Mouse (Mus musculus): ENCODE measurements around the gene Wwox. TPM values are rescaled to one million over a fixed set of nuclear protein-coding genes. Genes with fewer than 3 reads are reported as not detected.

Wwox gene
- polyA plus RNA-seq, 1 experiment from 2014 or later, result 12.9 TPM

- WGBS, result 92% methylated on average over 12 of the region's 12 CpGs
- Histone ChIP-seq H3K4me3 (replicated peaks; ENCODE audit: low read length) (no peak overlapping the region), H3K9me3 (replicated peaks; ENCODE audit: control insufficient read depth, low read length) (no peaks in the 10 kb centered on the region), H3K4me2 (ENCODE audit: low read depth, low read length) (no peak overlapping the region), H3K9ac (ENCODE audit: low read length) (no peak overlapping the region), H3K27ac (ENCODE audit: low read length) (no peak overlapping the region), H3K36me3 (ENCODE audit: control insufficient read depth, insufficient read depth, low read length) (no peaks in the 10 kb centered on the region), H3K4me1 (ENCODE audit: control insufficient read depth, insufficient read depth, low read length) (peaks cover 4% of the 10 kb centered on the region; the same call in 1 of the 2 replicates), H3K27me3 (ENCODE audit: control insufficient read depth, insufficient read depth, low read length) (no peaks in the 10 kb centered on the region)
- ATAC-seq (ENCODE audit: insufficient read depth, low FRiP score), result no peak
Measured at GRCm38 (mm10) chr8:115071231-115071630, 631.8 kb downstream of the Wwox start.

- no peak for ATAC-seq (ENCODE audit: insufficient read depth, low FRiP score)
- Histone ChIP-seq H3K9ac (ENCODE audit: low read length) (no peak overlapping the region), H3K4me2 (ENCODE audit: low read depth, low read length) (no peak overlapping the region), H3K4me3 (replicated peaks; ENCODE audit: low read length) (no peak overlapping the region), H3K4me1 (ENCODE audit: control insufficient read depth, insufficient read depth, low read length) (no peaks in the 10 kb centered on the region), H3K9me3 (replicated peaks; ENCODE audit: control insufficient read depth, low read length) (no peaks in the 10 kb centered on the region), H3K36me3 (ENCODE audit: control insufficient read depth, insufficient read depth, low read length) (no peaks in the 10 kb centered on the region), H3K27ac (ENCODE audit: low read length) (no peak overlapping the region), H3K27me3 (ENCODE audit: control insufficient read depth, insufficient read depth, low read length) (no peaks in the 10 kb centered on the region)
- WGBS, result 65% methylated on average over 7 of the region's 7 CpGs
Measured at GRCm38 (mm10) chr8:115078296-115078695, 638.8 kb downstream of the Wwox start.

- no peak overlapping the region for H3K9ac ChIP-seq (ENCODE audit: low read length)
Measured at GRCm38 (mm10) chr8:115081302-115082207, 642.1 kb downstream of the Wwox start.

DNA sequence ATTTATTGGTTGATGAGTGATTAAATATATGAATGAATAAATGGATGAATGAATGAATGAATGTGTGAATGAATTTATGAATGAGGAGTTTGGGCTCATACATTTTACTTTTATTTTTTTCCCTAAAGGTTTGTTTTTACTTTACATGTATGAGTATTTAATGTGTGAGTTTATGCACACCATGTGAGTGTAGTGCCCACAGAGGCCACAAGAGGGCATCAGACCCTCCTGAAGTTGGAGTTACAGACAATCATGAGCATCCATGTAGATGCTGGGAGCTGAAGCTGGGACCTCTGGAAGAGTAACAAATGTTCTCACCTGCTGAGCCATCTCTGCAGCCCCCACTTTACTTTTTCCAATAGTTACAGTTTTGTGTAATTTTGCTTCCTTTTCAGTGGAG is 648.7 kb downstream of the Wwox start:
- no peak overlapping the region for H3K4me3 ChIP-seq (replicated peaks; ENCODE audit: low read length)
- ATAC-seq (ENCODE audit: insufficient read depth, low FRiP score), result no peak
- no peaks in the 10 kb centered on the region for H3K9me3 ChIP-seq (replicated peaks; ENCODE audit: control insufficient read depth, low read length)
- no peak overlapping the region for H3K9ac ChIP-seq (ENCODE audit: low read length)
- no peaks in the 10 kb centered on the region for H3K27me3 ChIP-seq (ENCODE audit: control insufficient read depth, insufficient read depth, low read length)
- no peaks in the 10 kb centered on the region for H3K4me1 ChIP-seq (ENCODE audit: control insufficient read depth, insufficient read depth, low read length)
- no peak overlapping the region for H3K27ac ChIP-seq (ENCODE audit: low read length)
- H3K36me3 ChIP-seq (ENCODE audit: control insufficient read depth, insufficient read depth, low read length), result no peaks in the 10 kb centered on the region
- no peak overlapping the region for H3K4me2 ChIP-seq (ENCODE audit: low read depth, low read length)

More at GRCm38 (mm10) chr8:115081302-115082207, 642.1 kb downstream of the Wwox start:
- H3K36me3 ChIP-seq (ENCODE audit: control insufficient read depth, insufficient read depth, low read length), result no peaks in the 10 kb centered on the region
- ATAC-seq (ENCODE audit: insufficient read depth, low FRiP score), result no peak
- H3K27me3 ChIP-seq (ENCODE audit: control insufficient read depth, insufficient read depth, low read length), result no peaks in the 10 kb centered on the region
- H3K4me2 ChIP-seq (ENCODE audit: low read depth, low read length), result no peak overlapping the region
- H3K27ac ChIP-seq (ENCODE audit: low read length), result no peak overlapping the region
- no peaks in the 10 kb centered on the region for H3K4me1 ChIP-seq (ENCODE audit: control insufficient read depth, insufficient read depth, low read length)
- no peak overlapping the region for H3K4me3 ChIP-seq (replicated peaks; ENCODE audit: low read length)
- WGBS, result 64% methylated on average over 7 of the region's 7 CpGs
- H3K9me3 ChIP-seq (replicated peaks; ENCODE audit: control insufficient read depth, low read length), result no peaks in the 10 kb centered on the region

DNA sequence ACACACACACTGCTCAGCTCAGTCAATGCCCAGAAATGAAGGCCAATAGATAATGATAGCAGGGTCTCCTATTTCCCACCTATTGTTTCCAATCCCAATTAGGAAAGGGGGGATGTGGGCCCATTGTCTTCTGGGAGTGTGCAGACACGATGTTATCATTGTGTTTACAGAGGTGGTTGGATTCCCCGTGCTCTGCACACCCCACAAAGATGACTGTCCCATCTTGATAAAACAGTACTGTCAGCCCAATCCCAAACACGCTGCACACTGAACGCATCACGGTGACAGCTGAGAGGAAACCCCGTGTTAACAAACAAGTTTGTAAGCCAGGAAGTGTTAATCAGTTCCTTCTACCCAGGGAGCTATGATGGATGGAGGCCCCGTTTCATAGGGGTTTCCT is 650.3 kb downstream of the Wwox start:
- no peak for ATAC-seq (ENCODE audit: insufficient read depth, low FRiP score)
- Histone ChIP-seq H3K27ac (ENCODE audit: low read length) (no peak overlapping the region), H3K36me3 (ENCODE audit: control insufficient read depth, insufficient read depth, low read length) (no peaks in the 10 kb centered on the region), H3K9me3 (replicated peaks; ENCODE audit: control insufficient read depth, low read length) (no peaks in the 10 kb centered on the region), H3K4me1 (ENCODE audit: control insufficient read depth, insufficient read depth, low read length) (no peaks in the 10 kb centered on the region), H3K27me3 (ENCODE audit: control insufficient read depth, insufficient read depth, low read length) (no peaks in the 10 kb centered on the region), H3K9ac (ENCODE audit: low read length) (no peak overlapping the region), H3K4me2 (ENCODE audit: low read depth, low read length) (no peak overlapping the region), H3K4me3 (replicated peaks; ENCODE audit: low read length) (no peak overlapping the region)
- 37% methylated on average over 7 of the region's 7 CpGs for WGBS

DNA sequence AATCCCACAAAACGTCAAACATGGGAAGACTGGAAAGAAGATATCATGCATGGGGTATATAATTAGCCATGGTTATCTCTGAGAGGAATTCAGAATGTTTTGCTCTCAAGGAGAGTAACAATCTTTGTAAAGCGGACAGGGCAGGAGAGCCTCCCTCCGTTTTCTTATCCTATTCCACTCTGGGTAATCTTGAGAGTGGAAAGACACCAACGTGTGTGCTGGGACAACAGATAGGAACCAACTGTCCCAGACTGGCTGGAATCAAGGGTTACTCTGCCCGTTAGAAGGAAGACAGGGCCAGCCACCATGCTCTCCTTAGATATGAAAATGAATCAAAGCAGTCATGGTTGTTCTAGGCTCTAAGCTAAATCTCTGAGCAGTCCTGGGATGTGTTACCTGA is 650.7 kb downstream of the Wwox start:
- 61% methylated on average over 5 of the region's 5 CpGs for WGBS
- H3K4me2 ChIP-seq (ENCODE audit: low read depth, low read length), result no peak overlapping the region
- H3K27ac ChIP-seq (ENCODE audit: low read length), result no peak overlapping the region
- H3K4me1 ChIP-seq (ENCODE audit: control insufficient read depth, insufficient read depth, low read length), result no peaks in the 10 kb centered on the region
- no peak for ATAC-seq (ENCODE audit: insufficient read depth, low FRiP score)
- H3K9me3 ChIP-seq (replicated peaks; ENCODE audit: control insufficient read depth, low read length), result no peaks in the 10 kb centered on the region
- H3K9ac ChIP-seq (ENCODE audit: low read length), result no peak overlapping the region
- H3K27me3 ChIP-seq (ENCODE audit: control insufficient read depth, insufficient read depth, low read length), result no peaks in the 10 kb centered on the region
- no peak overlapping the region for H3K4me3 ChIP-seq (replicated peaks; ENCODE audit: low read length)
- H3K36me3 ChIP-seq (ENCODE audit: control insufficient read depth, insufficient read depth, low read length), result no peaks in the 10 kb centered on the region

DNA sequence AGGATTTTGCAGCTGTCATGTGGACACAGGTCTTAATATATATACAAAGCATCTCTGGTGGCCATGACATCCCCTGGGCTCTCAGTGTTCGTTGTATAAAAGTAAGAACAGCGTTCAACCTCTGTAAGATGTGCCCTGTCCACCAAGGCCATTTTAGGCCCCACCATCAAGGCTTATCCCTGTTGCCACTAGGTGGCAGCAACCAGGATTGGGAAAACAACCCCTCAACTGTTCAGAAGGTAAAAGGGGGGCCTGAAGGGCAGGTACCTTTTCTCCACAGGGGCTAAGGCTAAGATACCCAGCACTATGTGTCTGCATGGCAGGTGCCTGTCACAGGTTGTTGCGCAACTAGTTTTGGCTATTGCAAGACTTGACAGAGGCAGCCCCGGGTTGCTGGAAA is 656.1 kb downstream of the Wwox start:
- no peaks in the 10 kb centered on the region for H3K9me3 ChIP-seq (replicated peaks; ENCODE audit: control insufficient read depth, low read length)
- no peaks in the 10 kb centered on the region for H3K27me3 ChIP-seq (ENCODE audit: control insufficient read depth, insufficient read depth, low read length)
- H3K4me1 ChIP-seq (ENCODE audit: control insufficient read depth, insufficient read depth, low read length), result no peaks in the 10 kb centered on the region
- WGBS, result 87% methylated on average over 4 of the region's 4 CpGs
- no peak overlapping the region for H3K9ac ChIP-seq (ENCODE audit: low read length)
- no peaks in the 10 kb centered on the region for H3K36me3 ChIP-seq (ENCODE audit: control insufficient read depth, insufficient read depth, low read length)
- no peak overlapping the region for H3K27ac ChIP-seq (ENCODE audit: low read length)
- no peak overlapping the region for H3K4me2 ChIP-seq (ENCODE audit: low read depth, low read length)
- no peak for ATAC-seq (ENCODE audit: insufficient read depth, low FRiP score)
- H3K4me3 ChIP-seq (replicated peaks; ENCODE audit: low read length), result no peak overlapping the region

GRCm38 (mm10) chr8:115097988-115098562 is 658.6 kb downstream of the Wwox start:
- no peaks in the 10 kb centered on the region for H3K27me3 ChIP-seq (ENCODE audit: control insufficient read depth, insufficient read depth, low read length)
- 61% methylated on average over 9 of the region's 9 CpGs for WGBS
- no peak overlapping the region for H3K4me3 ChIP-seq (replicated peaks; ENCODE audit: low read length)
- no peaks in the 10 kb centered on the region for H3K36me3 ChIP-seq (ENCODE audit: control insufficient read depth, insufficient read depth, low read length)
- ATAC-seq (ENCODE audit: insufficient read depth, low FRiP score), result no peak
- no peaks in the 10 kb centered on the region for H3K4me1 ChIP-seq (ENCODE audit: control insufficient read depth, insufficient read depth, low read length)
- no peak overlapping the region for H3K9ac ChIP-seq (ENCODE audit: low read length)
- no peak overlapping the region for H3K4me2 ChIP-seq (ENCODE audit: low read depth, low read length)
- H3K9me3 ChIP-seq (replicated peaks; ENCODE audit: control insufficient read depth, low read length), result no peaks in the 10 kb centered on the region
- H3K27ac ChIP-seq (ENCODE audit: low read length), result no peak overlapping the region

DNA sequence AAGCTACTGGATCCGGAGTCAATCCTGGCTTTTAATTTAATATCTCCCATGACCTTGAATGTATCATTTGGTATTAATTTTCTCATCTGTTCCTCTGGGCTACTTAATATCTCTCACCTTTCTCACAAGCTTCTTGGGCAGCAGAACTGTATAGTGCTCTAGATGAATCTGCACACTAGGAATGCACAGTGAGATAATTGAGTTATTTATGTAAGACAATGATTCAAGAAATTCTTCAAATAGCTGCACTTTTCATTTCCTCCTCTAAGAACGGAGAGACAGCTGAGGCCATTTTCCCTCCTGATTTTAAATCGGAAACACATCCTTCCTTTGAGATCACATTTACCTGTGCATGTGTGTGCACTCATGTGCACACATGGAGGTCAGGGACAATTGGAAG is 669.9 kb downstream of the Wwox start:
- no peak overlapping the region for H3K27ac ChIP-seq (ENCODE audit: low read length)
- H3K9me3 ChIP-seq (replicated peaks; ENCODE audit: control insufficient read depth, low read length), result no peaks in the 10 kb centered on the region
- no peaks in the 10 kb centered on the region for H3K27me3 ChIP-seq (ENCODE audit: control insufficient read depth, insufficient read depth, low read length)
- no peak for ATAC-seq (ENCODE audit: insufficient read depth, low FRiP score)
- no peak overlapping the region for H3K4me3 ChIP-seq (replicated peaks; ENCODE audit: low read length)
- H3K9ac ChIP-seq (ENCODE audit: low read length), result no peak overlapping the region
- H3K4me2 ChIP-seq (ENCODE audit: low read depth, low read length), result no peak overlapping the region
- H3K4me1 ChIP-seq (ENCODE audit: control insufficient read depth, insufficient read depth, low read length), result no peaks in the 10 kb centered on the region
- H3K36me3 ChIP-seq (ENCODE audit: control insufficient read depth, insufficient read depth, low read length), result no peaks in the 10 kb centered on the region
- 77% methylated on average over 3 of the region's 3 CpGs for WGBS

Data from stomach, embryonic 16.5 days (tissue).